Mouse (Mus musculus) adrenal gland, postnatal 14 days (tissue): ENCODE data around the gene Tspan11. TPM values are rescaled to one million over a fixed set of nuclear protein-coding genes. Genes with fewer than 3 reads are reported as not detected.

Source experiments
- DNase-seq: peaks from one replicate; pipeline ENCODE4 v3.0.0; 2021; ENCODE audit warnings: mixed read lengths
- total RNA-seq: library from RNA; stranded (reverse); gene quantifications from 2 replicates; pipeline ENCODE4 v1.2.3, GENCODE M21; 2021

Tspan11 gene
- total RNA-seq, 1 experiment from 2014 or later: 5.2 TPM

- peak; percentile 65 for DNase-seq
These were observed 10.4 kb upstream of the Tspan11 start for GRCm38 (mm10) chr6:127877026-127877425.

- no peak for DNase-seq
These were observed 7.9 kb upstream of the Tspan11 start for GRCm38 (mm10) chr6:127879472-127879871.

- no peak for DNase-seq
These were observed 473 bp upstream of the Tspan11 start for GRCm38 (mm10) chr6:127886916-127887315.

GRCm38 (mm10) chr6:127888581-127888980 is 1.2 kb downstream of the Tspan11 start:
- DNase-seq: no peak

- no peak for DNase-seq
These were observed 6.2 kb downstream of the Tspan11 start for GRCm38 (mm10) chr6:127893611-127894010.

GRCm38 (mm10) chr6:127894999-127895398 is 7.6 kb downstream of the Tspan11 start:
- no peak for DNase-seq

GRCm38 (mm10) chr6:127896425-127896824 is 9.0 kb downstream of the Tspan11 start:
- no peak for DNase-seq

GRCm38 (mm10) chr6:127897342-127897741 is 10.0 kb downstream of the Tspan11 start:
- no peak for DNase-seq

GRCm38 (mm10) chr6:127900062-127900461 is 12.7 kb downstream of the Tspan11 start:
- DNase-seq: peak; percentile 46

GRCm38 (mm10) chr6:127901261-127901660 is 13.9 kb downstream of the Tspan11 start:
- DNase-seq: no peak

GRCm38 (mm10) chr6:127901669-127902068 is 14.3 kb downstream of the Tspan11 start:
- DNase-seq: no peak

GRCm38 (mm10) chr6:127902559-127902958 is 15.2 kb downstream of the Tspan11 start:
- DNase-seq: no peak

GRCm38 (mm10) chr6:127910638-127911037 is 23.2 kb downstream of the Tspan11 start:
- DNase-seq: no peak

GRCm38 (mm10) chr6:127911687-127912086 is 24.3 kb downstream of the Tspan11 start:
- no peak for DNase-seq

GRCm38 (mm10) chr6:127912938-127913337 is 25.5 kb downstream of the Tspan11 start:
- DNase-seq: no peak

GRCm38 (mm10) chr6:127916993-127917392 is 29.6 kb downstream of the Tspan11 start:
- peak; percentile 39 for DNase-seq

GRCm38 (mm10) chr6:127917712-127918111 is 30.3 kb downstream of the Tspan11 start:
- DNase-seq: peak; percentile 60

- peak; percentile 49 for DNase-seq
These were observed 32.1 kb downstream of the Tspan11 start for GRCm38 (mm10) chr6:127919491-127919890.

- DNase-seq: peak; percentile 90
These were observed 33.3 kb downstream of the Tspan11 start for GRCm38 (mm10) chr6:127920652-127921051.

GRCm38 (mm10) chr6:127921996-127922395 is 34.6 kb downstream of the Tspan11 start:
- no peak for DNase-seq

GRCm38 (mm10) chr6:127923296-127923695 is 35.9 kb downstream of the Tspan11 start:
- DNase-seq: no peak

- DNase-seq: peak; percentile 2
These were observed 37.4 kb downstream of the Tspan11 start for GRCm38 (mm10) chr6:127924750-127925149.

- DNase-seq: peak; percentile 3
These were observed 38.5 kb downstream of the Tspan11 start for GRCm38 (mm10) chr6:127925915-127926314.

GRCm38 (mm10) chr6:127928682-127929081 is 41.3 kb downstream of the Tspan11 start:
- no peak for DNase-seq

GRCm38 (mm10) chr6:127932697-127933096 is 45.3 kb downstream of the Tspan11 start:
- peak; percentile 34 for DNase-seq
